Mouse (Mus musculus) erythroblast, embryonic 14.5 days (primary cell): ENCODE results near the gene Nlrc4.

Experiments used
- GATA1 ChIP-seq: IDR thresholded peaks from 2 replicates; pipeline ENCODE4 v1.6.1; 2012; ENCODE audit warnings: low read length, inconsistent platforms, mixed read lengths
- TAL1 ChIP-seq: IDR thresholded peaks from 3 replicates; pipeline ENCODE4 v1.6.1; 2012; ENCODE audit warnings: low read length, inconsistent platforms, mixed read lengths

DNA sequence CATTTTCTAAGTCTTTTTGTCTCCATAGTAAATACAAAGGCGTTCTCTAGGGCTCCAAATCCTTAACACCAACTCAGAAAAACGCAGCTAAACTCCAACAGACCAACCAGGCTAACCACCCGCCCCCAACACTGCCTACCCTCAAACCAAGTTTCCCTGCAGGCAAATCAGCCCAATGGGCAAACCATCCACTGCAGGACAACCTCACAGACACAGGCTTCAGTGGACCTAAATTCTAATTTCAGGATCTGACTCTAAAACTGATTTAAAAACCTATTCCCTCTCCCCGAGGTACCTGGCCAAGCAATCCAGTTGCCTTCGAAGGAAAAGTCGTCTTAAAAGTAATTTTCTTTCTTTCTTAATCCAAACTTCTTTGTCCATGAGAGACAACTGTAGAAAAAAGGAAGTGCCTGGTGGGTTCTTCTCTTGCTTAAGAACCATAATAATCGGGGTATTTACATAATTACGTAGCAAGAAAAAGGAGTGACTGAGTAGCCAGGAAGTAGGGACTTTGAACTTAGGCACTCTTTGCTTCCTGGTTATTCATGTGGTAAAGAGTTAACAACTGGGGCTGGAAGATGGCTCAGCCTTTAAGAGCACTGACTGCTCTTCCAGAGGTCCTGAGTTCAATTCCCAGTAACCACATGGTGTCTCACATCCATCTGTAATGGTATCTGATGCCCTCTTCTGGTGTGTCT is at the start of gene Nlrc4:
- TF ChIP-seq GATA1 (no peak), TAL1 (no peak)
